ENCODE assay signal across 8 mouse cellular contexts in the genomic region with DNA sequence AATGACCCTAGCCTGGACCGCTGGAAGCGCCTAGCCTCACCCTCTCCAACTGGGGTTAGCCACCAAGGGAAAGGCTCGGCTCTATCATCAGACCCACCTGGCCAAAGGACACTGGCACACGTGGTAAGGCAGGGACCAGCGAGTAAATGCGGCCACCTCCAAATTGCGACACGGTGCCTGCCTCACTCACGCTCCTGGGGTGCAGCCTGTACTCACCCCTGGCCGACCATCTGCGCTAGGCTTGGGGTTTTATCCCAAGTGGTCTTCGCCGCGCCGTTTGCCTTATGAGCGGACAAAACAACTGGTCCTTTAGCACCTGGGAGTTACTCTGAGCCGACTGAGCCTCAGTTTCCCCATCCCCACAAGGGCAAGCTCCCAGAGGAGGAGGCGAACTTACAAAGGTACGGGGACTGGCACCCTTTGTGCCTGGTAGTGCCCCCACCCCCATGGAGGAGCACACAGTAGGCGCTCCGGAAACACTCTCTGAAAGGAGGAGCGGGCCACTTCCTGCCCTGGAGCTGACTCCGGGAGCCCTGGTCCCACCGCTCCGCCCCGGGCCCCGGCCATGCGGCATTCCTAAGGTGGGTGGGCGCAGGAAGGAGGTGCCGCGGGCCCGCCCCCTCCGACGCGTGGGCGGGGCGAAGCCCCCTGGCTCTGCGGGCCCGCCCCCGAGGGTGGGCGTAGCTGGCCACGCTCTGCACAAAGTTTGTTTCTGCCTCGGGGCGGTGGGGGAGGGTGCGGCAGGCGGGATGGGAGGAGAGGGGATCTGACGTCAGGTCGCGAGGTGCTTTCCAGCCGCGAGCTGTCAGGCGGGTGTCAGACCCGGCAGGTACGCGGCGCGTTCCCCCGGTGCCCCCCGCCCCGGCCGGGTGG. TPM values are rescaled to one million over a fixed set of nuclear protein-coding genes. Genes with fewer than 3 reads are reported as not detected.
DNase-seq lines count a peak whose midpoint lies in the region; ATAC-seq and TF ChIP-seq lines count a peak whose summit lies in the region.

Gene Tgif2, plus strand, starts transcription at position 689 of the 873 bp plus-strand sequence.

- WGBS in limb, embryonic 12.5 days = under 1% methylated on average over 60 of the region's 61 CpGs
- WGBS in midbrain, embryonic 13.5 days = 2% methylated on average over 61 of the region's 61 CpGs
- 2% methylated on average over 61 of the region's 61 CpGs for WGBS in stomach, embryonic 15.5 days

- H3K9ac ChIP-seq in limb, embryonic 12.5 days (replicated peaks) = peak within 1 kb of the TSS; percentile 95
- peak within 1 kb of the TSS; percentile 79 for H3K9ac ChIP-seq in midbrain, embryonic 13.5 days (replicated peaks)
- peak within 1 kb of the TSS; percentile 84 for H3K9ac ChIP-seq in stomach, embryonic 15.5 days

- no peaks in the 10 kb centered on the region for H3K9me3 ChIP-seq in limb, embryonic 12.5 days
- H3K9me3 ChIP-seq in midbrain, embryonic 13.5 days = no peaks in the 10 kb centered on the region
- no peaks in the 10 kb centered on the region for H3K9me3 ChIP-seq in stomach, embryonic 15.5 days

- H3K36me3 ChIP-seq in limb, embryonic 12.5 days = peaks cover 36% of the 10 kb centered on the region
- H3K36me3 ChIP-seq in midbrain, embryonic 13.5 days = peaks cover 6% of the 10 kb centered on the region
- H3K36me3 ChIP-seq in stomach, embryonic 15.5 days = peaks cover 9% of the 10 kb centered on the region

- peak within 1 kb of the TSS; percentile 59 for H3K27ac ChIP-seq in embryonic fibroblast, embryonic 13.5 days (ENCODE audit: insufficient read depth, low read length)
- H3K27ac ChIP-seq in limb, embryonic 12.5 days = peak within 1 kb of the TSS; percentile 97
- H3K27ac ChIP-seq in midbrain, embryonic 13.5 days = peak within 1 kb of the TSS; percentile 84
- peak within 1 kb of the TSS; percentile 95 for H3K27ac ChIP-seq in stomach, embryonic 15.5 days

- peak; percentile 94 for DNase-seq in A20 (ENCODE audit: low read depth, low spot score)
- DNase-seq in T-cell, adult 2 months (ENCODE audit: low spot score) = peak; percentile 86
- DNase-seq in cerebellum, adult 18-20 months = no peak

- peaks cover 12% of the 10 kb centered on the region for H3K4me1 ChIP-seq in embryonic fibroblast, embryonic 13.5 days (ENCODE audit: control insufficient read depth, insufficient read depth, low read length)
- peaks cover 45% of the 10 kb centered on the region for H3K4me1 ChIP-seq in limb, embryonic 12.5 days (replicated peaks)
- H3K4me1 ChIP-seq in midbrain, embryonic 13.5 days (replicated peaks) = peaks cover 55% of the 10 kb centered on the region
- H3K4me1 ChIP-seq in stomach, embryonic 15.5 days = peaks cover 38% of the 10 kb centered on the region

- H3K4me3 ChIP-seq in embryonic fibroblast, embryonic 13.5 days (ENCODE audit: insufficient read depth, low read length) = peak within 1 kb of the TSS; percentile 72
- H3K4me3 ChIP-seq in limb, embryonic 12.5 days (replicated peaks) = peak within 1 kb of the TSS; percentile 88
- H3K4me3 ChIP-seq in midbrain, embryonic 13.5 days (replicated peaks) = peak within 1 kb of the TSS; percentile 73
- peak within 1 kb of the TSS; percentile 83 for H3K4me3 ChIP-seq in stomach, embryonic 15.5 days (replicated peaks)

- TF ChIP-seq POLR2A in embryonic fibroblast, embryonic 13.5 days (IDR thresholded peaks at IDR 0.05; ENCODE audit: low read depth, low read length) = peak; percentile 57; the same call in 1 of the 2 replicates

- ATAC-seq in hematopoietic stem cell, adult 5-6 weeks (replicated peaks in 1 of 2; ENCODE audit: insufficient read depth in 1 of 2, low FRiP score in 2 of 2, low TSS enrichment in 1 of 2, low read depth in 1 of 2, poor library complexity in 2 of 2, severe bottlenecking in 2 of 2) = peak; percentile 54 to 72
- peak; percentile 87 for ATAC-seq in limb, embryonic 12.5 days (ENCODE audit: insufficient number of reproducible peaks, insufficient read depth, low FRiP score, low TSS enrichment, low read depth)
- ATAC-seq in midbrain, embryonic 13.5 days = peak; percentile 80
- ATAC-seq in stomach, embryonic 15.5 days (ENCODE audit: insufficient read depth, low FRiP score, low read depth) = peak; percentile 85

- TF ChIP-seq CTCF in embryonic fibroblast, embryonic 13.5 days (IDR thresholded peaks at IDR 0.05; ENCODE audit: borderline replicate concordance, insufficient read depth, low read length) = no peak

- no peaks in the 10 kb centered on the region for H3K27me3 ChIP-seq in limb, embryonic 12.5 days
- H3K27me3 ChIP-seq in midbrain, embryonic 13.5 days = peaks cover 14% of the 10 kb centered on the region; the same call in 1 of the 2 replicates
- no peaks in the 10 kb centered on the region for H3K27me3 ChIP-seq in stomach, embryonic 15.5 days (replicated peaks)

- peak within 1 kb of the TSS; percentile 92 for H3K4me2 ChIP-seq in limb, embryonic 12.5 days
- H3K4me2 ChIP-seq in midbrain, embryonic 13.5 days (replicated peaks) = peak within 1 kb of the TSS; percentile 98
- H3K4me2 ChIP-seq in stomach, embryonic 15.5 days = peak within 1 kb of the TSS; percentile 87

RNA-seq across cellular contexts. Expression of gene Tgif2, which starts in this region (rescaled TPM):
- 12.4 and 17.0 TPM in 2 replicates for polyA plus RNA-seq in embryonic fibroblast, embryonic 13.5 days (2011; ENCODE audit: insufficient read length, low read depth, missing spikeins)
- 31.6 and 42.0 TPM in 2 replicates for total RNA-seq in hematopoietic stem cell, adult 5-6 weeks (2017)
- polyA plus RNA-seq in limb, embryonic 12.5 days (2016; fragmentation: Nextera tagmentation; extraction: Ambion mirVana) = 83.6 and 89.8 TPM in 2 replicates
- polyA plus RNA-seq in midbrain, embryonic 13.5 days (2015; fragmentation: Nextera tagmentation; extraction: Ambion mirVana) = 35.2 and 44.5 TPM in 2 replicates
- 41.5 and 45.9 TPM in 2 replicates for polyA plus RNA-seq in stomach, embryonic 15.5 days (2015; fragmentation: Nextera tagmentation; extraction: Ambion mirVana)

Comparison
In these comparisons a context has a peak if more than half of its experiments do, and no peak if none do; other contexts are left out.
1. DNase-seq: peak in A20 (single experiment) and T-cell, adult 2 months (single experiment); none in cerebellum, adult 18-20 months (0 of 2).
2. Peak in every context shown above with its lines, with median percentiles within 50 percentile points of each other: H3K27ac ChIP-seq, H3K4me3 ChIP-seq, ATAC-seq, H3K4me2 ChIP-seq and H3K9ac ChIP-seq.